Mouse (Mus musculus) embryonic facial prominence, embryonic 12.5 days (tissue): ENCODE measurements at regions not wholly inside any gene's neighbourhood (a gene's known extent, or its start where the extent isn't known, plus 50 kb on each side); places are given as distances from the start of the nearest gene placed in this dataset.

Experiments used
- ATAC-seq: fragments of 200-750 bp; cut with Nextera tagmentation; 2 replicates; pipeline ENCODE4 v1.8.0; 2017; ENCODE audit not compliant: insufficient number of reproducible peaks, insufficient read depth, low FRiP score, low TSS enrichment
- H3K27ac ChIP-seq: fragments of 300-500 bp; sonication (generic); 2 replicates; pipeline ENCODE4 v1.5.1; 2016; ENCODE audit warnings: mild to moderate bottlenecking
- H3K27me3 ChIP-seq: fragments of 300-500 bp; sonication (generic); 2 replicates; pipeline ENCODE4 v1.6.1; 2016; ENCODE audit warnings: mild to moderate bottlenecking, moderate library complexity
- H3K36me3 ChIP-seq: fragments of 300-500 bp; sonication (generic); 2 replicates; pipeline ENCODE4 v1.6.1; 2016; ENCODE audit warnings: mild to moderate bottlenecking
- H3K4me1 ChIP-seq: fragments of 300-500 bp; sonication (generic); 2 replicates; pipeline ENCODE4 v1.6.1; 2016
- H3K4me2 ChIP-seq: fragments of 300-500 bp; sonication (generic); replicated peaks from 2 replicates; pipeline ENCODE4 v1.6.1; 2016; ENCODE audit warnings: mild to moderate bottlenecking, moderate library complexity
- H3K4me3 ChIP-seq: fragments of 300-500 bp; sonication (generic); 2 replicates; pipeline ENCODE4 v1.5.1; 2016; ENCODE audit warnings: mild to moderate bottlenecking
- H3K9ac ChIP-seq: fragments of 300-500 bp; sonication (generic); 2 replicates; pipeline ENCODE4 v1.6.1; 2016; ENCODE audit warnings: mild to moderate bottlenecking, moderate library complexity
- H3K9me3 ChIP-seq: fragments of 300-500 bp; sonication (generic); 2 replicates; pipeline ENCODE4 v1.6.1; 2016; ENCODE audit warnings: mild to moderate bottlenecking, moderate library complexity
- WGBS: fragments of 180-500 bp; shearing (Covaris S2); methylation state at CpG from one replicate; pipeline ENCODE4 v1.1.7; 2016; 5-methylcytosine and 5-hydroxymethylcytosine counted together

GRCm38 (mm10) chr16:93533205-93533604 lies 70.7 kb downstream of the Setd4 start:
- H3K4me3 ChIP-seq: no peak overlapping the region
- peaks cover 12% of the 10 kb centered on the region for H3K4me1 ChIP-seq
- no peaks in the 10 kb centered on the region for H3K9me3 ChIP-seq
- no peak overlapping the region for H3K4me2 ChIP-seq
- H3K9ac ChIP-seq: no peak overlapping the region
- peak; percentile 79 for ATAC-seq
- H3K27me3 ChIP-seq: no peaks in the 10 kb centered on the region
- no peaks in the 10 kb centered on the region for H3K36me3 ChIP-seq
- WGBS: 3% methylated on average over 4 of the region's 4 CpGs
- H3K27ac ChIP-seq: 0 out of 2 replicates have a peak overlapping the region, but pooled peaks have one; percentile 46

- ATAC-seq: no peak
- Histone ChIP-seq H3K9me3 (no peaks in the 10 kb centered on the region), H3K27ac (no peak overlapping the region), H3K27me3 (no peaks in the 10 kb centered on the region), H3K4me1 (peaks cover 14% of the 10 kb centered on the region), H3K9ac (no peak overlapping the region), H3K4me3 (no peak overlapping the region), H3K4me2 (no peak overlapping the region), H3K36me3 (no peaks in the 10 kb centered on the region)
- 84% methylated on average over 8 of the region's 8 CpGs for WGBS
Measured at GRCm38 (mm10) chr16:93531937-93532336, 71.9 kb downstream of the Setd4 start.

GRCm38 (mm10) chr16:93522485-93522884 lies 81.4 kb downstream of the Setd4 start:
- no peak overlapping the region for H3K9ac ChIP-seq
- WGBS: 65% methylated on average over 2 of the region's 2 CpGs
- no peaks in the 10 kb centered on the region for H3K9me3 ChIP-seq
- 0 out of 2 replicates have a peak, but pooled peaks cover 9% of the 10 kb centered on the region for H3K4me1 ChIP-seq
- 0 out of 2 replicates have a peak, but pooled peaks cover 3% of the 10 kb centered on the region for H3K27me3 ChIP-seq
- no peak overlapping the region for H3K4me3 ChIP-seq
- no peak overlapping the region for H3K4me2 ChIP-seq
- no peaks in the 10 kb centered on the region for H3K36me3 ChIP-seq
- no peak for ATAC-seq
- no peak overlapping the region for H3K27ac ChIP-seq

GRCm38 (mm10) chr16:93520481-93520880 lies 83.4 kb downstream of the Setd4 start:
- H3K9me3 ChIP-seq: no peaks in the 10 kb centered on the region
- WGBS: 53% methylated on average over 3 of the region's 3 CpGs
- H3K4me2 ChIP-seq: no peak overlapping the region
- H3K4me3 ChIP-seq: no peak overlapping the region
- no peaks in the 10 kb centered on the region for H3K36me3 ChIP-seq
- no peaks in the 10 kb centered on the region for H3K27me3 ChIP-seq
- no peak for ATAC-seq
- H3K27ac ChIP-seq: no peak overlapping the region
- H3K9ac ChIP-seq: no peak overlapping the region
- 0 out of 2 replicates have a peak, but pooled peaks cover 9% of the 10 kb centered on the region for H3K4me1 ChIP-seq

GRCm38 (mm10) chr16:93518620-93519019 lies 85.2 kb downstream of the Setd4 start:
- ATAC-seq: no peak
- Histone ChIP-seq H3K4me1 (0 out of 2 replicates have a peak, but pooled peaks cover 12% of the 10 kb centered on the region), H3K4me2 (no peak overlapping the region), H3K9me3 (no peaks in the 10 kb centered on the region), H3K36me3 (no peaks in the 10 kb centered on the region), H3K27ac (no peak overlapping the region), H3K9ac (no peak overlapping the region), H3K4me3 (no peak overlapping the region), H3K27me3 (no peaks in the 10 kb centered on the region)
- WGBS: 80% methylated on average over 1 of the region's 1 CpGs

- no peaks in the 10 kb centered on the region for H3K27me3 ChIP-seq
- H3K36me3 ChIP-seq: no peaks in the 10 kb centered on the region
- no peak for ATAC-seq
- H3K4me2 ChIP-seq: no peak overlapping the region
- H3K9ac ChIP-seq: no peak overlapping the region
- H3K4me1 ChIP-seq: 0 out of 2 replicates have a peak, but pooled peaks cover 12% of the 10 kb centered on the region
- H3K27ac ChIP-seq: no peak overlapping the region
- WGBS: 59% methylated on average over 5 of the region's 5 CpGs
- no peak overlapping the region for H3K4me3 ChIP-seq
- no peaks in the 10 kb centered on the region for H3K9me3 ChIP-seq
Measured at GRCm38 (mm10) chr16:93516793-93517192, 87.1 kb downstream of the Setd4 start.

- Histone ChIP-seq H3K4me1 (0 out of 2 replicates have a peak, but pooled peaks cover 8% of the 10 kb centered on the region), H3K4me3 (no peak overlapping the region), H3K4me2 (no peak overlapping the region), H3K27me3 (no peaks in the 10 kb centered on the region), H3K27ac (no peak overlapping the region), H3K9ac (no peak overlapping the region), H3K36me3 (no peaks in the 10 kb centered on the region), H3K9me3 (no peaks in the 10 kb centered on the region)
- no peak for ATAC-seq
- 77% methylated on average over 5 of the region's 5 CpGs for WGBS
Measured at GRCm38 (mm10) chr16:93515456-93515941, 88.4 kb downstream of the Setd4 start.

- Histone ChIP-seq H3K4me3 (no peak overlapping the region), H3K36me3 (no peaks in the 10 kb centered on the region), H3K27me3 (no peaks in the 10 kb centered on the region), H3K27ac (no peak overlapping the region), H3K9ac (no peak overlapping the region), H3K4me1 (0 out of 2 replicates have a peak, but pooled peaks cover 3% of the 10 kb centered on the region), H3K4me2 (no peak overlapping the region), H3K9me3 (no peaks in the 10 kb centered on the region)
- ATAC-seq: no peak
- WGBS: 86% methylated on average over 5 of the region's 5 CpGs
Measured at GRCm38 (mm10) chr16:93513616-93514041, 90.2 kb downstream of the Setd4 start.

- no peaks in the 10 kb centered on the region for H3K9me3 ChIP-seq
- H3K27ac ChIP-seq: no peak overlapping the region
- no peak overlapping the region for H3K4me2 ChIP-seq
- H3K4me1 ChIP-seq: 0 out of 2 replicates have a peak, but pooled peaks cover 3% of the 10 kb centered on the region
- H3K36me3 ChIP-seq: no peaks in the 10 kb centered on the region
- H3K9ac ChIP-seq: no peak overlapping the region
- H3K27me3 ChIP-seq: no peaks in the 10 kb centered on the region
- no peak for ATAC-seq
- H3K4me3 ChIP-seq: no peak overlapping the region
- 77% methylated on average over 4 of the region's 4 CpGs for WGBS
Measured at GRCm38 (mm10) chr16:93511988-93512387, 91.9 kb downstream of the Setd4 start.

- Histone ChIP-seq H3K4me3 (no peak overlapping the region), H3K27ac (no peak overlapping the region), H3K9ac (no peak overlapping the region), H3K4me2 (no peak overlapping the region), H3K27me3 (no peaks in the 10 kb centered on the region), H3K9me3 (0 out of 2 replicates have a peak, but pooled peaks cover under 1% of the 10 kb centered on the region), H3K36me3 (no peaks in the 10 kb centered on the region), H3K4me1 (0 out of 2 replicates have a peak, but pooled peaks cover 3% of the 10 kb centered on the region)
- whole genome bisulfite sequencing: 0% methylated on average over 2 of the region's 2 CpGs
- ATAC-seq: no peak
Measured at GRCm38 (mm10) chr16:93511517-93511916, 92.3 kb downstream of the Setd4 start.

GRCm38 (mm10) chr16:93498800-93499199 lies 105.1 kb downstream of the Setd4 start:
- Histone ChIP-seq H3K4me1 (no peaks in the 10 kb centered on the region), H3K4me2 (no peak overlapping the region), H3K9me3 (peaks cover 8% of the 10 kb centered on the region; the same call in 1 of the 2 replicates), H3K27ac (no peak overlapping the region), H3K9ac (no peak overlapping the region), H3K4me3 (no peak overlapping the region), H3K27me3 (no peaks in the 10 kb centered on the region), H3K36me3 (no peaks in the 10 kb centered on the region)
- 86% methylated on average over 2 of the region's 2 CpGs for WGBS
- ATAC-seq: no peak

GRCm38 (mm10) chr16:93493337-93494002 lies 110.4 kb downstream of the Setd4 start:
- H3K4me1 ChIP-seq: no peaks in the 10 kb centered on the region
- no peaks in the 10 kb centered on the region for H3K36me3 ChIP-seq
- H3K4me2 ChIP-seq: no peak overlapping the region
- H3K9ac ChIP-seq: no peak overlapping the region
- H3K27ac ChIP-seq: no peak overlapping the region
- H3K4me3 ChIP-seq: no peak overlapping the region
- 79% methylated on average over 6 of the region's 6 CpGs for WGBS
- H3K9me3 ChIP-seq: 0 out of 2 replicates have a peak, but pooled peaks cover 5% of the 10 kb centered on the region
- ATAC-seq: no peak
- no peaks in the 10 kb centered on the region for H3K27me3 ChIP-seq
